Mouse (Mus musculus): ENCODE measurements around the gene Dtx2. TPM values are rescaled to one million over a fixed set of nuclear protein-coding genes. Genes with fewer than 3 reads are reported as not detected.

The Dtx2 gene
- polyA plus RNA-seq, 1 experiment from 2014 or later: 6.9 TPM

GRCm38 (mm10) chr5:135960909-135961635 is 33.5 kb upstream of the Dtx2 start:
- Histone ChIP-seq H3K27me3 (peaks cover 9% of the 10 kb centered on the region; the same call in 1 of the 2 replicates), H3K4me2 (peak overlapping the region; percentile 100), H3K9me3 (replicated peaks) (no peaks in the 10 kb centered on the region), H3K9ac (peak overlapping the region; percentile 86), H3K27ac (replicated peaks) (peak overlapping the region; percentile 100), H3K4me3 (replicated peaks) (peak overlapping the region; percentile 72), H3K36me3 (replicated peaks) (no peaks in the 10 kb centered on the region), H3K4me1 (replicated peaks) (peaks cover 75% of the 10 kb centered on the region)
- WGBS (ENCODE audit: insufficient replicate concordance): 86% methylated on average over 15 of the region's 15 CpGs
- no peak for ATAC-seq (ENCODE audit: insufficient read depth)

- H3K4me2 ChIP-seq: peak overlapping the region; percentile 100
- H3K9me3 ChIP-seq (replicated peaks): no peaks in the 10 kb centered on the region
- peaks cover 10% of the 10 kb centered on the region; the same call in 1 of the 2 replicates for H3K27me3 ChIP-seq
- peak overlapping the region; percentile 86 for H3K9ac ChIP-seq
- ATAC-seq (ENCODE audit: insufficient read depth): no peak; the same call in 1 of the 2 replicates
- H3K27ac ChIP-seq (replicated peaks): peak overlapping the region; percentile 100
- peaks cover 64% of the 10 kb centered on the region for H3K4me1 ChIP-seq (replicated peaks)
- H3K36me3 ChIP-seq (replicated peaks): no peaks in the 10 kb centered on the region
- under 1% methylated on average over 11 of the region's 11 CpGs for WGBS (ENCODE audit: insufficient replicate concordance)
- peak overlapping the region; percentile 72 for H3K4me3 ChIP-seq (replicated peaks)
These were observed 32.5 kb upstream of the Dtx2 start for GRCm38 (mm10) chr5:135962125-135962491.

GRCm38 (mm10) chr5:135962492-135963279 is 31.9 kb upstream of the Dtx2 start:
- Histone ChIP-seq H3K4me2 (peak overlapping the region; percentile 100), H3K9ac (peak overlapping the region; percentile 86), H3K36me3 (replicated peaks) (no peaks in the 10 kb centered on the region), H3K4me3 (replicated peaks) (peak overlapping the region; percentile 72), H3K27me3 (peaks cover 10% of the 10 kb centered on the region; the same call in 1 of the 2 replicates), H3K27ac (replicated peaks) (peak overlapping the region; percentile 100), H3K4me1 (replicated peaks) (peaks cover 61% of the 10 kb centered on the region), H3K9me3 (replicated peaks) (no peaks in the 10 kb centered on the region)
- ATAC-seq (ENCODE audit: insufficient read depth): peak; percentile 92
- under 1% methylated on average over 64 of the region's 64 CpGs for WGBS (ENCODE audit: insufficient replicate concordance)

GRCm38 (mm10) chr5:135963280-135963627 is 31.3 kb upstream of the Dtx2 start:
- Histone ChIP-seq H3K27me3 (peaks cover 10% of the 10 kb centered on the region; the same call in 1 of the 2 replicates), H3K9ac (peak overlapping the region; percentile 86), H3K4me3 (replicated peaks) (peak overlapping the region; percentile 72), H3K4me1 (replicated peaks) (peaks cover 56% of the 10 kb centered on the region), H3K36me3 (replicated peaks) (no peaks in the 10 kb centered on the region), H3K27ac (replicated peaks) (peak overlapping the region; percentile 100), H3K9me3 (replicated peaks) (no peaks in the 10 kb centered on the region), H3K4me2 (peak overlapping the region; percentile 100)
- no peak for ATAC-seq (ENCODE audit: insufficient read depth)
- WGBS (ENCODE audit: insufficient replicate concordance): 11% methylated on average over 6 of the region's 6 CpGs

GRCm38 (mm10) chr5:135965501-135965930 is 29.1 kb upstream of the Dtx2 start:
- Histone ChIP-seq H3K9ac (no peak overlapping the region), H3K4me1 (replicated peaks) (peaks cover 34% of the 10 kb centered on the region), H3K4me2 (peak overlapping the region; percentile 41), H3K4me3 (replicated peaks) (0 out of 2 replicates have a peak overlapping the region, but pooled peaks have one; percentile 1), H3K27me3 (peaks cover 10% of the 10 kb centered on the region; the same call in 1 of the 2 replicates), H3K36me3 (replicated peaks) (no peaks in the 10 kb centered on the region), H3K9me3 (replicated peaks) (no peaks in the 10 kb centered on the region), H3K27ac (replicated peaks) (no peak overlapping the region)
- 28% methylated on average over 24 of the region's 24 CpGs for WGBS (ENCODE audit: insufficient replicate concordance)
- ATAC-seq (ENCODE audit: insufficient read depth): no peak

- H3K4me1 ChIP-seq (replicated peaks): peaks cover 20% of the 10 kb centered on the region
- H3K36me3 ChIP-seq (replicated peaks): no peaks in the 10 kb centered on the region
- 43% methylated on average over 9 of the region's 9 CpGs for WGBS (ENCODE audit: insufficient replicate concordance)
- H3K4me2 ChIP-seq: no peak overlapping the region
- no peak for ATAC-seq (ENCODE audit: insufficient read depth)
- peaks cover 10% of the 10 kb centered on the region; the same call in 1 of the 2 replicates for H3K27me3 ChIP-seq
- no peaks in the 10 kb centered on the region for H3K9me3 ChIP-seq (replicated peaks)
- H3K27ac ChIP-seq (replicated peaks): no peak overlapping the region
- H3K9ac ChIP-seq: no peak overlapping the region
- no peak overlapping the region for H3K4me3 ChIP-seq (replicated peaks)
These were observed 27.7 kb upstream of the Dtx2 start for GRCm38 (mm10) chr5:135966866-135967265.

- Histone ChIP-seq H3K9me3 (replicated peaks) (no peaks in the 10 kb centered on the region), H3K36me3 (replicated peaks) (no peaks in the 10 kb centered on the region), H3K4me2 (no peak overlapping the region), H3K4me3 (replicated peaks) (no peak overlapping the region), H3K4me1 (replicated peaks) (peaks cover 7% of the 10 kb centered on the region), H3K9ac (no peak overlapping the region), H3K27me3 (peaks cover 10% of the 10 kb centered on the region; the same call in 1 of the 2 replicates), H3K27ac (replicated peaks) (no peak overlapping the region)
- no peak for ATAC-seq (ENCODE audit: insufficient read depth)
- WGBS (ENCODE audit: insufficient replicate concordance): 27% methylated on average over 1 of the region's 1 CpGs
These were observed 25.8 kb upstream of the Dtx2 start for GRCm38 (mm10) chr5:135968781-135969180.

- Histone ChIP-seq H3K9me3 (replicated peaks) (no peaks in the 10 kb centered on the region), H3K4me1 (replicated peaks) (peaks cover 7% of the 10 kb centered on the region), H3K27me3 (peaks cover 9% of the 10 kb centered on the region; the same call in 1 of the 2 replicates), H3K27ac (replicated peaks) (no peak overlapping the region), H3K4me2 (no peak overlapping the region), H3K36me3 (replicated peaks) (no peaks in the 10 kb centered on the region), H3K9ac (no peak overlapping the region), H3K4me3 (replicated peaks) (no peak overlapping the region)
- 75% methylated on average over 6 of the region's 6 CpGs for WGBS (ENCODE audit: insufficient replicate concordance)
- ATAC-seq (ENCODE audit: insufficient read depth): no peak
These were observed 24.4 kb upstream of the Dtx2 start for GRCm38 (mm10) chr5:135970247-135970646.

- H3K36me3 ChIP-seq (replicated peaks): no peaks in the 10 kb centered on the region
- H3K27ac ChIP-seq (replicated peaks): no peak overlapping the region
- no peak overlapping the region for H3K4me2 ChIP-seq
- H3K4me1 ChIP-seq (replicated peaks): peaks cover 8% of the 10 kb centered on the region
- WGBS (ENCODE audit: insufficient replicate concordance): 60% methylated on average over 7 of the region's 7 CpGs
- ATAC-seq (ENCODE audit: insufficient read depth): no peak
- H3K9me3 ChIP-seq (replicated peaks): no peaks in the 10 kb centered on the region
- no peak overlapping the region for H3K9ac ChIP-seq
- H3K4me3 ChIP-seq (replicated peaks): no peak overlapping the region
- H3K27me3 ChIP-seq: no peaks in the 10 kb centered on the region
These were observed 22.7 kb upstream of the Dtx2 start for GRCm38 (mm10) chr5:135971876-135972275.

- Histone ChIP-seq H3K4me1 (replicated peaks) (peaks cover 8% of the 10 kb centered on the region), H3K36me3 (replicated peaks) (no peaks in the 10 kb centered on the region), H3K9ac (no peak within 1 kb of the TSS), H3K9me3 (replicated peaks) (no peaks in the 10 kb centered on the region), H3K4me2 (no peak within 1 kb of the TSS), H3K27ac (replicated peaks) (no peak within 1 kb of the TSS), H3K4me3 (replicated peaks) (no peak within 1 kb of the TSS), H3K27me3 (no peaks in the 10 kb centered on the region)
- ATAC-seq (ENCODE audit: insufficient read depth): no peak
- WGBS (ENCODE audit: insufficient replicate concordance): 27% methylated on average over 8 of the region's 9 CpGs
These were observed 20.2 kb upstream of the Dtx2 start, which contains the start of gene Ssc4d for GRCm38 (mm10) chr5:135974365-135974764. Ssc4d (minus strand) TSS chr5:135974531.
